Mouse (Mus musculus) forebrain, postnatal 0 days (tissue): ENCODE results near the gene Tubgcp4. TPM values are rescaled to one million over a fixed set of nuclear protein-coding genes. Genes with fewer than 3 reads are reported as not detected.

Experiments used
- ATAC-seq: fragments of 200-750 bp; cut with Nextera tagmentation; 2 replicates; pipeline ENCODE4 v1.8.0; 2017; ENCODE audit warnings: mild to moderate bottlenecking, moderate library complexity
- DNase-seq: peaks from one replicate; pipeline ENCODE4 v3.0.0-alpha.2; 2015
- H3K27ac ChIP-seq: fragments of 300-500 bp; sonication (generic); 2 replicates; pipeline ENCODE4 v1.5.1; 2014; ENCODE audit warnings: low read depth, mild to moderate bottlenecking, antibody characterized with exemption, low read length, moderate library complexity, mixed read lengths
- H3K27me3 ChIP-seq: fragments of 300-500 bp; sonication (generic); 2 replicates; pipeline ENCODE4 v1.6.1; 2014; ENCODE audit warnings: mild to moderate bottlenecking, low read length, mixed read lengths; ENCODE audit not compliant: insufficient read depth
- H3K36me3 ChIP-seq: fragments of 300-500 bp; sonication (generic); 2 replicates; pipeline ENCODE4 v1.6.1; 2014; ENCODE audit warnings: mild to moderate bottlenecking, moderate library complexity; ENCODE audit not compliant: insufficient read depth
- H3K4me1 ChIP-seq: fragments of 300-500 bp; sonication (generic); 2 replicates; pipeline ENCODE4 v1.6.1; 2014; ENCODE audit warnings: antibody characterized with exemption; ENCODE audit not compliant: insufficient read depth
- H3K4me2 ChIP-seq: fragments of 300-500 bp; sonication (generic); 2 replicates; pipeline ENCODE4 v1.6.1; 2014; ENCODE audit warnings: low read depth, mild to moderate bottlenecking, moderate library complexity
- H3K4me3 ChIP-seq: fragments of 300-500 bp; sonication (generic); 2 replicates; pipeline ENCODE4 v1.5.1; 2014; ENCODE audit warnings: low read depth, low read length, mixed read lengths
- H3K9ac ChIP-seq: fragments of 300-500 bp; sonication (generic); 2 replicates; pipeline ENCODE4 v1.6.1; 2014; ENCODE audit warnings: mild to moderate bottlenecking
- H3K9me3 ChIP-seq: fragments of 300-500 bp; sonication (generic); 2 replicates; pipeline ENCODE4 v1.6.1; 2016; ENCODE audit warnings: low read length
- CTCF ChIP-seq: sonication (generic); IDR thresholded peaks from 2 replicates; pipeline ENCODE4 v1.5.1; 2016; ENCODE audit warnings: antibody characterized with exemption, control low read depth, low read depth
- WGBS: fragments of 180-500 bp; shearing (Covaris S2); extraction: QIAGEN DNeasy Blood & Tissue Kit; methylation state at CpG from one replicate; pipeline ENCODE4 v1.1.7; 2014; 5-methylcytosine and 5-hydroxymethylcytosine counted together
- polyA plus RNA-seq: library from polyadenylated mRNA; unstranded; fragments of >200 nt; fragmentation: Nextera tagmentation; extraction: Ambion mirVana; gene quantifications from 2 replicates; pipeline ENCODE4 v1.2.1, GENCODE M21; 2015
- total RNA-seq: library from RNA; depleted of rRNA; stranded (reverse); fragments of >200 nt; gene quantifications from 2 replicates; pipeline ENCODE4 v1.2.3, GENCODE M21; 2014; rRNA removed

Gene Tubgcp4
- total and polyA plus RNA-seq, 2 experiments from 2014 or later, result 18.5 to 29.7 TPM

GRCm38 (mm10) chr2:121239426-121239825, 69.0 kb downstream of the Tubgcp4 start:
- Histone ChIP-seq H3K9me3 (no peaks in the 10 kb centered on the region), H3K36me3 (peaks cover 70% of the 10 kb centered on the region), H3K27me3 (no peaks in the 10 kb centered on the region), H3K4me2 (no peak overlapping the region), H3K4me1 (no peaks in the 10 kb centered on the region), H3K9ac (no peak overlapping the region), H3K4me3 (no peak overlapping the region), H3K27ac (no peak overlapping the region)
- DNase-seq (no peak), ATAC-seq (no peak)
- WGBS, result 83% methylated on average over 4 of the region's 4 CpGs
- no peak for TF ChIP-seq CTCF

- TF ChIP-seq CTCF, result no peak
- Histone ChIP-seq H3K4me2 (no peak overlapping the region), H3K9me3 (no peaks in the 10 kb centered on the region), H3K4me3 (no peak overlapping the region), H3K36me3 (peaks cover 80% of the 10 kb centered on the region), H3K27ac (no peak overlapping the region), H3K4me1 (no peaks in the 10 kb centered on the region), H3K27me3 (no peaks in the 10 kb centered on the region), H3K9ac (no peak overlapping the region)
- 86% methylated on average over 5 of the region's 5 CpGs for WGBS
- no peak for ATAC-seq
- no peak for DNase-seq
These were observed 73.6 kb downstream of the Tubgcp4 start for GRCm38 (mm10) chr2:121244099-121244498.

Other genes with a start within 250 kb of the Tubgcp4 start
- 25.5 and 29.8 TPM in 2 replicates for gene Ubr1, start 199.9 kb upstream of the Tubgcp4 start, total RNA-seq
- 14.6 and 25.0 TPM in 2 replicates for gene Ubr1, start 199.9 kb upstream of the Tubgcp4 start, polyA plus RNA-seq
- gene Tmem62, start 193.6 kb upstream of the Tubgcp4 start, total RNA-seq, result 16.3 and 17.3 TPM in 2 replicates
- gene Tmem62, start 193.6 kb upstream of the Tubgcp4 start, polyA plus RNA-seq, result 9.3 and 11.6 TPM in 2 replicates
- 63.3 and 65.8 TPM in 2 replicates for gene Ccndbp1, start 162.3 kb upstream of the Tubgcp4 start, total RNA-seq
- gene Ccndbp1, start 162.3 kb upstream of the Tubgcp4 start, polyA plus RNA-seq, result 82.0 and 85.0 TPM in 2 replicates
- gene Epb42, start 133.6 kb upstream of the Tubgcp4 start, total RNA-seq, result 0.46 TPM in 1 of 2 replicates, not detected in the other
- gene Epb42, start 133.6 kb upstream of the Tubgcp4 start, polyA plus RNA-seq, result 0.06 TPM in 1 of 2 replicates, not detected in the other
- not detected in 2 replicates for gene Tgm5, start 84.8 kb upstream of the Tubgcp4 start, total RNA-seq
- gene Tgm5, start 84.8 kb upstream of the Tubgcp4 start, polyA plus RNA-seq, result 0.07 TPM in 1 of 2 replicates, not detected in the other
- gene Tgm7, start 60.9 kb upstream of the Tubgcp4 start, total RNA-seq, result not detected in 2 replicates
- not detected in 2 replicates for gene Tgm7, start 60.9 kb upstream of the Tubgcp4 start, polyA plus RNA-seq
- 21.8 and 24.2 TPM in 2 replicates for gene Adal, start 30.2 kb upstream of the Tubgcp4 start, total RNA-seq
- 19.4 and 23.4 TPM in 2 replicates for gene Adal, start 30.2 kb upstream of the Tubgcp4 start, polyA plus RNA-seq
- 8.6 and 12.0 TPM in 2 replicates for gene Lcmt2, start 30.0 kb upstream of the Tubgcp4 start, total RNA-seq
- 13.2 and 16.3 TPM in 2 replicates for gene Lcmt2, start 30.0 kb upstream of the Tubgcp4 start, polyA plus RNA-seq
- 7.4 and 8.0 TPM in 2 replicates for gene Zscan29, start 471 bp downstream of the Tubgcp4 start, total RNA-seq
- gene Zscan29, start 471 bp downstream of the Tubgcp4 start, polyA plus RNA-seq, result 3.5 and 4.9 TPM in 2 replicates
- gene Trp53bp1, start 100.8 kb downstream of the Tubgcp4 start, total RNA-seq, result 154 and 183 TPM in 2 replicates
- gene Trp53bp1, start 100.8 kb downstream of the Tubgcp4 start, polyA plus RNA-seq, result 49.9 and 80.9 TPM in 2 replicates
- 75.6 and 76.0 TPM in 2 replicates for gene Map1a, start 118.9 kb downstream of the Tubgcp4 start, total RNA-seq
- 18.1 and 27.4 TPM in 2 replicates for gene Map1a, start 118.9 kb downstream of the Tubgcp4 start, polyA plus RNA-seq
- 11.1 and 12.4 TPM in 2 replicates for gene Ppip5k1, start 184.7 kb downstream of the Tubgcp4 start, total RNA-seq
- 10.9 and 13.6 TPM in 2 replicates for gene Ppip5k1, start 184.7 kb downstream of the Tubgcp4 start, polyA plus RNA-seq
- 73.2 and 77.4 TPM in 2 replicates for gene Ckmt1, start 187.1 kb downstream of the Tubgcp4 start, total RNA-seq
- gene Ckmt1, start 187.1 kb downstream of the Tubgcp4 start, polyA plus RNA-seq, result 69.3 and 80.6 TPM in 2 replicates
- gene Strc, start 216.5 kb downstream of the Tubgcp4 start, total RNA-seq, result not detected in 2 replicates
- not detected in 2 replicates for gene Strc, start 216.5 kb downstream of the Tubgcp4 start, polyA plus RNA-seq
- 63.4 and 69.9 TPM in 2 replicates for gene Pdia3, start 243.1 kb downstream of the Tubgcp4 start, total RNA-seq
- 215 and 267 TPM in 2 replicates for gene Pdia3, start 243.1 kb downstream of the Tubgcp4 start, polyA plus RNA-seq
- 4.9 and 7.2 TPM in 2 replicates for gene Catsper2, start 243.1 kb downstream of the Tubgcp4 start, total RNA-seq
- gene Catsper2, start 243.1 kb downstream of the Tubgcp4 start, polyA plus RNA-seq, result 2.4 and 3.3 TPM in 2 replicates